Mouse (Mus musculus) megakaryocyte-erythroid progenitor cell, adult 5-6 weeks (primary cell): ENCODE measurements around the gene Slc25a27. TPM values are rescaled to one million over a fixed set of nuclear protein-coding genes. Genes with fewer than 3 reads are reported as not detected.
A peak's percentile ranks its signal among the peaks of the same experiment; 100 is the strongest.

Experiments used
- ATAC-seq: replicated peaks from 2 replicates; pipeline ENCODE4 v1.8.0; 2016; ENCODE audit warnings: mild to moderate bottlenecking, inconsistent platforms; ENCODE audit not compliant: severe bottlenecking, poor library complexity, low FRiP score, low TSS enrichment
- total RNA-seq, 2 experiments: library from RNA; stranded (forward) in 1 of 2; stranded (reverse) in 1 of 2; fragments of 200-1000, 215-1000 nt in 1 of 2; fragments of >200 nt in 1 of 2; fragmentation: Nextera tagmentation in 1 of 2; gene quantifications; 2 replicates each; pipeline ENCODE4 v1.2.3; 2014 to 2017

The Slc25a27 gene
- total RNA-seq (2014; fragmentation: Nextera tagmentation) (3.4 and 4.6 TPM in 2 replicates), total RNA-seq (2017) (5.1 TPM in 1 of 2 replicates, not detected in the other)

DNA sequence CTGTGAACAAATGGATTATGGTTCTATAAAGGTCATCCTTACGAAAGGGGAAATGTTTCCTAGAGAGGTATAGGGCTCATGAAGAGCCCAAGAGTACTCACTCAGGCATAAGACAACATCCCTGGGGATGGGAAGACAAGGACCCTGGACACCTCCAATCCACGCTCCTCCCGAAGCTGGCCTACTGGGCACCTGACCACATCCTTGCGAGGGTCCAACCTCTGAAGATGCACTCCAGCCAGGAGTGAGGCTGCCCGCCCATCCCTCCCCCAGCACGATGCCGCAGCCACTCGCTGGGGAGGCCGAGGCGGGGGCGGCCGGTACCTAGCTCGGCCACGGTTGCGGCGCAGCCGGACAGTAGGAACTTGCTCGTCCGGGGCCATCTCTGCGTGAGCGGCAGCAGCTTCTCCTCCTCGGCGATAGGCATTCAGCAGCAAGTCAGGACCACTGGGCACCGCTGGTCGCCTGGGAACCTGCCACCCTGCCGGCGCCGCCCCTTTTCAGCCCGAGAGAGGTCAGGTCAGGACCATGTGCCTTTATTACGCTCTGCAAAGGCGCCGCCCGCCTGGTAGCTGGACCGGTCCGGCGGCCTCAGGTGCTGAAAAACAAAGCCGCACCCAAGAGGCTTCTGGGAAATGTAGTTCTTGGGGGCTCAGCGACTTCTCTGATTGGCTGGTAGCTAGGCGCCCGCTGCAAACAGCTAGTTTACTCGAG, at the start of gene Slc25a27:
Gene Slc25a27, minus strand, starts transcription at position 639 of the 714 bp plus-strand sequence.
- ATAC-seq: peak; percentile 100

DNA sequence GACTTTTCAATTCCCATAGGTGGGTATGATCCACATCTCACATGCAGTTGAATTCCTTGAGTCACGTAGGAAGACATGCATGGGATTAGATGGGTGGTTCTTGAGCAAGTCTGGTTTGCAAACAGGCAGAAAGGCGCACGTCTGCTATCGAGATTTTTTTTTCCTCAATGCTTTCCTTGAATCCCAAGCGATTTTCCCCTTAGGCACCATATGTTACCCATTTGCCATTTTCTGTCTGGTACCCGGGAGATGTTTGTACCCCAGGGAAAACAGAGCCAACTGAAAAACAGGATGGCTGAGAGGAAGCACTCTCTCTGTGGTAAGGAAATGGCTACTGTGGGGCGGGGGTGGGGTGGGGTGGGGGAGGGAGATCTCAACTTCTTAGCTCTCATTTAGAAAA, 49.6 kb upstream of the Slc25a27 start:
- ATAC-seq: no peak

DNA sequence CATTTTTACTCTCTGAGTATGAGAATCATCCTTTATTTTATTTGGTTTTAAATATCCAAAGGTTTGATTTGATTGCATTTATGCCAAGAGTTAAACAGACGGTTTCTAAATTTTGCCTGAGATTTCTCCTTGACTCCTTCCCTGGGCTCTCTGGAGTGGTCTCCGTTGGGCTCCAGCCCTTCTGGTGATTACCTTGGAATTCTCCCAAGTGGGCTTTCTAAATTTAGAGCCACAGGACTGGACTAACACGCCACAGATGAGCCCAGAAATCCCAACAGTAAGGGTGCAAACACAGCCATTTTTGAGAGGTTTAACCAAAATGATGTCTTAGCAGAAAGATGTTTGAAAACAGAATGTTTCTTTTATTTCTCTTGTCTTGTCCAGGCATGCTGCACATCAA, 47.2 kb upstream of the Slc25a27 start:
- no peak for ATAC-seq

DNA sequence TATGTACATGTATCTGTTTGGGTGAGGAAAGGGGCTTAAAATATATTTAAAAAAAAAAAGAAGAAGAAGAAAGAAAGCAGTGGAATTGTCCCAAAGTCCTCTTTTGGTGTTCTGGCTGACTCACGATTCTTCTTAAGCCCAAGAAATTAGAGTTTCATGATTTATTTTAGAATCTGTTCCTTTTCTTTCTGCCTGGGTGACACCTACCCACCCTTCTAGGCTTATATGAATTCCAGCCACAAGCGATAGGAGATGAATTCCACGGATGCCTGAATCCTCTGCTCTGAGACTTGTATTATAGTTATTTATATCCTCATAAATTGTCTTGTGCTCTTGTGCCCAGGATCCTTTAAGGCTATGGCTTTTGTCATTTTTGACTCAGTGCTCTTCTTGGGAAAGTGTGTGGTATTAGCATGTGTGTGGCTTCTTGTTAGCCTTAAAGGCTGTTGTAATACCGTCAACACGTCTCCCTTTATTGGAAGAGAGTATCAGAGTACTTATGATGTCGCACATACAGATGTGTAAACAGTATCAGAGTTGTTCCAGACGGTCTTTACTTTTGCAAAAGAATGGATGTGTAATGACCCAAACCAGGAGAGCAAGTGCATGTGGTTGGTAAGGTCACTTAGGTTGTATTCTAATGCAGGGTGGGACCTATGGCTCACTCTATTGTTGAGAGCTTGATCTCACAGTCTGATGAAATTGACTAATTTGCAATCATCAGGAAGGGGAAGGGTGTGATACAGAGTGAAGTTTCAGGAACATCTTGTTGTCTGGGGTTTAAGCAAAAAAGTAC, 44.7 kb upstream of the Slc25a27 start:
- ATAC-seq: no peak

DNA sequence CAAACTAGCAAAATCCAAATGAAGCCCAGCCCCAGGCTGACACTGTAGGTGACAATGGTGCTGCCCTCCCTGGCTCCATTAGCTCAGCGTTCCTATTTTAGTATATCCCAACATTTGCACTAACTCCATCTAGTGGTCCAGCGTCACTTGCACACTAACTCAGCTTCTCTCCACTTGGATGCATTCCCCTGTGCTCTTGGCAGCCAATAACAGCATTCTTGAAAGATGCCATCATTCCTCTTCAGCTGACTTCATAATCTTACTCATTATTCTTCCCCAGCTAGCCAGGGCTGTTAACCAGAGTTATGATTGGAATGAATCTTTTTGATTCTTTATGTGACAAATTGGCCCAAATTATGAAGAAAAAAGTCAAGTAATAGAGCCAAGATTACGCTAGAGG, 40.2 kb upstream of the Slc25a27 start:
- ATAC-seq: no peak

DNA sequence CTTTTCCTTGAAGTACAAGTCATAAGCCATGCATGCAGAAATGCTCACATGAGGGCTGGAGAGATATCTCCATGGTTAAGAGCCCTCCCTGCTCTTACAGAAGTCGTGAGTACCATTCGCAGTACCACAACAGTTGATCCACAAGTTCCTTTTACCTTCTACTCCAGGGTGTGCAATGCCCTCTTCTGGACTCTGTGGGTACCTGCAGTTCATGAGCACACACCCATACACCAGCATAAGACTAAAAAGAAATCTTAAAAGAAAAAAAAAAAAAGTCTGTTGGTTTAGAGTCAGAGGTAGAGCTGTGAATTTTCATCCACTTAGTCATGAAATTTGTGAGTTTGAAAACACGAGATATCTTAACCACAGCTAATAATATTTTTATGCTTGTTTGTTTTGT, 39.7 kb upstream of the Slc25a27 start:
- ATAC-seq: no peak

DNA sequence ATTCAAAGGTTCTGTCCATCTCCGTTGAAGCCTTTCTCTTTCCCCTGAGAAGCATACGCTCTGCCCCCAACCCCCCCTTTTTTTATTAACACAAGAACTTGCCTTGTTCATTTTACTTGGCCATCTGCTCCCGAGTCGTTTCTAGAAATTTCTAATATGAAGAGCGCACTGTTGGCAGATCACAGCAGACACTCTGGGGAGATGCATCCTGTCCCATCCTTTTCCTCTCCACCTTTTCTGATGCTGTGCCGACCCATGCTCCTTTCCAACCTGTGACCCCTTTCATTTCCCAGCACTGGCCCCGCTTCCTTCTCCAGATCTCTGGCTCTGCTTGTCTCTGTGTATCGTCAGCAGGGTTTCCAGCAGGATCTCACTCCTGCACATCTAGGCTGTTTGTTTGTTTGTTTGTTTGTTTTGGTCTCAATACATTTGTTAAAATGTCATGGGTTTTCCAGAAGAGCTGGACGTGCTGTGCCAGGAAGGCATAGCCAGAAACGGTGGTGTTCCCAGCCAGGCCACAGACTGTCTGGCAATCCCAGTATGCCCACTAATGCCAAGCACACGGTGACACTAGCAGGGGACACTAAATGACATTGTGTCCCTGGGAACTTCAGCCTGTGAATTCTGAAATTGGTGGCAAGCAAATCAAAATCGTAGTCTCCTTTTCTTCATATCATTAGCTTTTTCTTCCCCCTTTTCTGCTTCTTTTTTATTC, 37.4 kb upstream of the Slc25a27 start:
- ATAC-seq: no peak

DNA sequence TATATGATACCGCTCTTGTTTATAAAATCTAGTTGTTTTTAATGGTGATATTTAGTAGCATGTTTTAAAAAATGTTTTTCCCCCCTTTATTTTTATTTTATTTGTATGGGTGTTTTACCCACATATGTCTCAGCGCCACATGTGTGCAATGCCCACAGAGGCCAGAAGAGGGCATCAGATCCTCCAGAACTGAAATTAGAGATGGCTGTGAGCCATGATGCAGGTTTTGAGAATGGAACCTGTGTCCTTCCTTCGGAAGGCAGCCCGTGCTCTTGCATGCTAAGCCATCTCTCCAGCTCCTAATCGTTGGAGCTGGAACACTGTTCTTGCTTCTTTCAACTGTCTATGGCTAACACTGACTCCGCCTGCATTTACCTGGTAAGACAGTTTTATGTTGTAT, 34.0 kb upstream of the Slc25a27 start:
- ATAC-seq: peak; percentile 76

DNA sequence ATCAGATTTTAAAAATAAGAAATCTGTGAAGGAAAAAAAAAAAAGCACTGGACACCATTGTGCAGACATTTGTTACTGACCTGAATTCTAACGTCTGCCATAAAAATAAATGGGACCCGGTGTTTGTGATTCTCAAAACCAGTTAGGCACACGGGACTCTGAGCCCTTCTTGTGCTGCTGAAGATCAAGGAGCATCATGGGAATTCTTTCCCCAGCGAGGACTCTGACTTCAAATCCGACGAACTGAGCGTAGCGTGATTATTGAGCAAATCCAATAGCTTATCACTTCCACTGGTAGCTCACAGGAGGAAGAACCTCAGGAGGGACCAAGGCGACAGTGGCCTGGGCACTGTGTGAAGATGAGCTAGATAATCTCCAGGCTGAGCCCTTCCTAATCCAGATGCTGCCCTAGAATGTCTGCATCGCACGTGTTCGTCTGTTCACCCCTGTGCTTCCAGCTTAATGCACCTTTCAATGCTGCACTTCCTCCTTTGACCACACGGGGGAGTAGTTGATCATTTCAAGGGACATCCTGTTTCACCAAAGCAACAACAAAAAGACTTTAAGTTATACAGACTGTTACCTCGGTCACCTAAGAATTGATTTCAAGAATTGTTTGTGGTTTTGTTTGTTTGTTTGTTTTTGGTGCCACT, 32.1 kb upstream of the Slc25a27 start:
- ATAC-seq: peak; percentile 76

DNA sequence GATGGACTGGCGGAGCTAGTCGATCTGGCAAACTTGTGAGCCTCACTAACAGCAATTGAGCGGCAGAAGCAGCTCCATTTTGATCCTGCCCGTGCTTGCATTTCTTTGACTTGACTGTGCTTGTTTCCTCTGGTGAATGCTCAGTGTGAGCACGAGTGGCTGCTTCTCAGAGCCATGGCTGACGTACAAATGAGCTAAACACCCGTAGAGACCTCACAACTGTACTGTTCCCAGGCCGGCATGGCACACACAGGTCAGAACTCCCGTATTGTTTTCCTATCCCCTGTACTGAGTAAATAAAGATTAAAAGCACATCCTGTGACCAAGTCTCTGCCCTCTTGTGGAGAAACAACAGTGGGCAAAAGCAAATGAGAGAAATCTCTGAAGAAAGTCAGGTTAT, 22.6 kb upstream of the Slc25a27 start:
- ATAC-seq: no peak

DNA sequence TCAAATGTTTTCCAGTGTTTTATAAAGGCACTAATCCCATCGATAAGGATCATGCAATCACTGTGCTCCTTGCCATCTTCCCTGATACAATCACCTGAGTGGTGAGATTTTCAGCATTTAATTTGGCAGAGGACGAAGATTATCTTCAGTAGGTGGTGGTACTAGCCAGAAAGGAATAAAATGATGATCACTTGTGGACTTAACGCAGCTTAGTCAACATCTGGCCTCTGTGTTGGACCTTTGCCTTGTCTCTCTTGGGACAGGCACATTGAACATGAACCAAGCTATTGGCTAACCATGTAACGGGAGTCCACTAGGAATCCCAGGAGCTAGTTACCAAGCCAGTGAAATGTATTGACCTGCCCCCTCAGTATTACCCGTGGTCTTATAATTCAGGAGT, 17.6 kb upstream of the Slc25a27 start:
- no peak for ATAC-seq

DNA sequence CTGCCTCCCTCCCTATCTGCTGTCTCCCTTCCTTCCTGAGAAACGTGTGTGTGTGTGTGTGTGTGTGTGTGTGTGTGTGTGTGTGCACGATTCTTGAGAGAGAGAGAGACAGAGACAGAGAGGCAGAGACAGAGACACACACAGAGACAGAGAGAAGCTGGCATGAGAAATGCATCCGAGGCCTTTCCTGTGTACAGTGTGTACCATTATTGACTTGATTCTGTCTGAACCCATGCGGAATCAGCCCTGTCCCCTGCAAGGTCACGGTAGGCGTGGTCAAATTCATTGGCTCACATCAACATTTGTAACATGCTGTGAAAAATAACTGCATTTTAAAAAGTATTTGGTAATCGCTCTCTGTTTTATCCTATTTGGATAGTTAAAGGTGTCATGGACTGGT, 17.1 kb upstream of the Slc25a27 start:
- no peak for ATAC-seq

DNA sequence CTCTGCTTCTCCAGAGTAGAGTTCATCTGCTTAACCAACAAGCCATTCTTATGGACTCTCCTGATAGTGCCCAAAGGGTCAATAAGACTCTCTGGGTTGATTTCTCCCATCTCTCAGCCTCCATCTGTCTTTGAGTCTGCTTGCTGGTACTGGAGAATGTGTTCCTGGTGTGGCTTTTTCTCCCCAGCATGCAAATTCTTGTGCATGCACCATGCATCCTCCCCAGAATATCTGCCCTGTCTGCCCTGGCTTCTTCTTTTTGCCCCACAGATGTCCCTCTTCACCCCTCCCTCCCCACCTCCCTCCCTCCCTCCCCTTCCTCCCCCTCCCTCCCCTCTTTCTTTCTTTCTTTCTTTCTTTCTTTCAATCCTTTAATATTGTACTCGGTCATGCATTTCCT, 10.3 kb upstream of the Slc25a27 start:
- no peak for ATAC-seq

DNA sequence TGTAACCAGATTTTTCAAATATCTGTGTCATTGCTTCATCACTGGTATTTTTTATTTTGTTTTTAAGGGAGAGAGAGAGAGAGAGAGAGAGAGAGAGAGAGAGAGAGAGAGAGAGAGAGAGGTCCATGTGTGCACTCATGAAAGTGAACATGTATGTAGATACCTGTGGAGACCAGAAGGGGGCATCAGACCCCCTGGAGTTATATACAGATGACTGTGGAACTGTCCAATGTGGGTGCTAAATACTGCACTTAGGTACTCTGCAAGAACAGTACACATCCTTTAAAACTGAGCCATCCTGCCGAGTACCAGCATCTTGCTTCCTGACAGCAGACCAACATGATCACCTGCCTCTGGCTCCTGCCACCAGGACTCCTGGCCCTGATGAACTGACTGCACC, 9.2 kb upstream of the Slc25a27 start:
- ATAC-seq: no peak

DNA sequence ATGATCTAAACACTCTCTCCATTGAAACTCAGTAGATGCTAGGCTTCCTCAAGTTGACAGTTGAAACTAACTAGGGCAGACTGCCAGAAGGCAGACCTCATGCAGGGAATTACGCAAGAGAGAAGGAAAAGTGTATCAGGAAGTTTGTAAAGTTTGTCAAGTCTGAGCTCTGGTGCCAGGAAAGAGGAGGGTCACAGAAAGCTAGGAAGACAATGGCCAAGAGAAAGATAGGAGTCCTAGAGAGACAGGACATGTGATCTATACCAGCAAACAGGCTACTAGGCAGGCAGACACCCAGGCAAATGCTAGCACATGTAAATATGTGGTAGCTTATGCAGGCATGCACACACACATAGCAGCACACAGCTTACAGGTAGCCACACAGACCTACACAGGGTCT, 8.2 kb upstream of the Slc25a27 start:
- no peak for ATAC-seq

DNA sequence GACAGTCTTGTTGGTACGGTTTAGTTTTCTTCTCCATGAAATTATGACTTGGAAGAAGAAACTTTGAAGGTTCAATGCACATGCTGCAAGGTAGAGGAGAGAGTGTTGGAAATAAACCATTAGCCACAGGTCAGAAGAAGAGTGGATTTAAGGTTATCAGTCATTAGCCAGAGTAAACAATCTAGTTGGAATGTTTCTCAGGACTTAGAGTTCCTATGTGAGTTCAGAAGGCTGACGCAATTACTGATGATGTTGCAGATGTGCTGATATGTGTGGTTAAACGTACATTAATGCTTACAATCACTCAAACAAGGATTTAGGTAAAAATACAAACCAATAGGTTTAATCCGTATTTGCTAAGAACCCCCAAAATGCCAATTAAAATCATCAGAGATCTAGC, 4.9 kb upstream of the Slc25a27 start:
- no peak for ATAC-seq

DNA sequence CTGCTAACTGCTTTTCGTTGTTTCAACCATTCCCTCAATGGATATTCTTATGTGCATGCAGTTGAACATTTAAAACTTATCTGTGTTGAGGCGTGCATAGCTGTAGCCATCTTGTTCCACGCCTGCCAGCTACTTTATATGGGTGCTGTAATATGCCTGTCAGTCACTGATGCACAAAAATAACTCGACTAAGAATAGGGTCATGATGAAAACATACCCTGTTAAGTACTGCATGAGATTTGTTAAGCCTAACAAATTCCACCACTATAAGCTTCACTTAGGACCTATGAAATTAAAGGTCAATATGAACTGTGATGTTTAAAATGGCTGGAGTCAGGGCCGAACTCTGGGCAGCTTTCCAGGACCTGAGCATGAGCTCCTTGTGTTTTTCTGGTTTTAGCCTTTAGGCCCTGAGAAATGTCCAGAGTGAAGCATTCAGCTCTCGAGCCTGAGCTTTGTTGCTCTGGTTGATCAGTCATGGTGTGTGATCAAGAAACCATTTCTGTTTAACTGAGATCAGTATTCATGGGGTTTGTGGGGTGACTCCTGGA, 2.2 kb upstream of the Slc25a27 start:
- no peak for ATAC-seq

DNA sequence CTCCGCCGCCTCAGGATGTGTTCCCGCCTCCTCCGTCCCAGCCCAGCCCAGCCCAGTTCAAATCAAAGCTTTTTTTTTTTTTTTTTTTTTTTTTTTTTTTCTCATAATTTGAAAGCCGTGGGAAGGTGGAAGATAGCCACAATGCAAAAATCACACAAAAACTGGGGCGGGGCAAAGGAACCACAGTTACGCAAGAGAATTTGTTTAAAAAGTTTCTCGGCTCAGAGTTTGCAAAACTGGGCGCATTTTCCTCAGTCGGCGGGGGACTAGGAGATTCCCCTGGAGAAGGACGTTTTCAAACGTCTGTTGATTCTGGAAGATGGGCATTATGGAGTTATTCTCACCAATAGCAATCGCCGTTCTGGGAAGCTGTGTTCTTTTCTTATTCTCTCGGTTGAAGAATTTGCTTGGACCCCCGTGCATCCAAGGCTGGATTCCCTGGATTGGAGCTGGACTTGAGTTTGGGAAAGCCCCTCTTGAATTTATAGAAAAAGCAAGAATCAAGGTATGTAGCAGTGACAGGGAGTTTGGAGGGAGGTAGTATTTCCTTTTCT, 353 bp upstream of the Slc25a27 start, which contains the start of gene Cyp39a1:
Gene Cyp39a1, plus strand, starts transcription at position 136 of the 554 bp plus-strand sequence.
- ATAC-seq: no peak
